Mouse (Mus musculus): ENCODE results near the gene Samd14.

DNA sequence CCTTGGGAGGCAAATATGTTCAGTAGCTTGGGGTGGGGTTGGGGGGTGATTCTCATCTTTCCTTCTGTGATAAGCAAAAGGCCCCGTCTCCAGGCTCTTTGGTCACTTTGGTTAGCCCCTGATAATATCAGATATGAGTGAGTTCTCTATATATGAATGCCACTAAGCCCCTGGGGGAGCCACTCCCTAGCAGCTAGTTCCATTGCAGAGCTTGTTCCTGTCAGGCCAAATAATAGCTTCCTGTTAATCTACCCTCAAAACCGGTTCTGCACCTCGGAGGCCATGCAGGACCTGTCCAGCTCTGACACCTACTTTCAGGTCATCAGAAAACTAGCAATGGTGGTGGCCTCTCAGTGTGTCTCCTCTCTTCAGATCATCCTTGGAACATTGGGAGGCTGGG, 2.3 kb upstream of the Samd14 start:
- no peak for TF ChIP-seq GATA1 (IDR thresholded peaks at IDR 0.05; ENCODE audit: borderline replicate concordance, low read length)
- TF ChIP-seq FLI1 (IDR thresholded peaks at IDR 0.05; ENCODE audit: low read length) = no peak
